Mouse (Mus musculus): ENCODE measurements around the gene Szt2. TPM values are rescaled to one million over a fixed set of nuclear protein-coding genes. Genes with fewer than 3 reads are reported as not detected.

The Szt2 gene
- total and polyA plus RNA-seq, 3 experiments: 3.2 to 18.9 (median 7.4) TPM

GRCm38 (mm10) chr4:118364641-118365040, 44.4 kb downstream of the Szt2 start:
- in situ Hi-C loops (cut with MboI; ENCODE audit: low pct_ligation_motif_present, low pct_unique_long_range_greater_than_20kb, low sequenced_read_pairs) (no loop called here), dilution Hi-C loops (cut with MboI; ENCODE audit: extremely low pct_ligation_motif_present, extremely low pct_unique_long_range_greater_than_20kb, low sequenced_read_pairs) (no loop called here)
- H3K4me3 ChIP-seq (replicated peaks in 1 of 3; ENCODE audit: low read depth in 2 of 3, low read length in 2 of 3, poor library complexity in 1 of 3): no peak overlapping the region
- H3K9me3 ChIP-seq (replicated peaks; ENCODE audit: low read length): no peaks in the 10 kb centered on the region
- H3K27ac ChIP-seq (ENCODE audit: insufficient read depth, low read depth): no peak overlapping the region
- TF ChIP-seq MXI1 (IDR thresholded peaks at IDR 0.05; ENCODE audit: low read depth, low read length): no peak
- no peak for TF ChIP-seq SIN3A (IDR thresholded peaks at IDR 0.05; ENCODE audit: low read length)
- no peak for TF ChIP-seq KAT2A (IDR thresholded peaks at IDR 0.05; ENCODE audit: insufficient replicate concordance, low read length)
- no peak for TF ChIP-seq RCOR1 (conservative IDR thresholded peaks at IDR 0.05; ENCODE audit: low read depth, low read length)
- no peak for TF ChIP-seq JUN (IDR thresholded peaks at IDR 0.05; ENCODE audit: insufficient read depth, low read depth, low read length)
- TF ChIP-seq UBTF (IDR thresholded peaks at IDR 0.05; ENCODE audit: low read depth, low read length): no peak
- no peak for TF ChIP-seq EP300 (IDR thresholded peaks at IDR 0.05; ENCODE audit: low read length)
- TF ChIP-seq ELF1 (IDR thresholded peaks at IDR 0.05; ENCODE audit: low read depth, low read length): no peak
- no peak for TF ChIP-seq ZMIZ1 (IDR thresholded peaks at IDR 0.05; ENCODE audit: low read depth, low read length)
- no peak for TF ChIP-seq RAD21 (IDR thresholded peaks at IDR 0.05; ENCODE audit: low read depth, low read length)
- TF ChIP-seq POLR2AphosphoS2 (IDR thresholded peaks at IDR 0.05; ENCODE audit: low read depth, low read length): no peak
- TF ChIP-seq E2F4 (IDR thresholded peaks at IDR 0.05; ENCODE audit: insufficient replicate concordance, low read depth, low read length): no peak
- TF ChIP-seq ETS1 (conservative IDR thresholded peaks at IDR 0.05; ENCODE audit: low read depth, low read length): no peak
- no peak for TF ChIP-seq ZC3H11A (IDR thresholded peaks at IDR 0.05; ENCODE audit: low read depth, low read length)
- TF ChIP-seq CHD2 (IDR thresholded peaks at IDR 0.05; ENCODE audit: low read length): no peak
- TF ChIP-seq CTCF (conservative IDR thresholded peaks at IDR 0.05 in 1 of 2, IDR thresholded peaks at IDR 0.05 in 1 of 2; ENCODE audit: low read depth in 2 of 2, low read length in 2 of 2): no peak
- TF ChIP-seq IRF4 (IDR thresholded peaks at IDR 0.05; ENCODE audit: low read depth, low read length): no peak
- H3K9ac ChIP-seq (ENCODE audit: insufficient read depth, low read depth): no peak overlapping the region
- peaks cover 64 to 82% of the 10 kb centered on the region in 2 experiments for H3K36me3 ChIP-seq (replicated peaks in 1 of 2; ENCODE audit: control insufficient read depth in 1 of 2, insufficient read depth in 1 of 2, low read length in 1 of 2)
- DNase-seq (ENCODE audit: extremely low read depth): no peak
- no peaks in the 10 kb centered on the region for H3K79me2 ChIP-seq (replicated peaks; ENCODE audit: control insufficient read depth, extremely low read depth, insufficient read depth, poor library complexity, severe bottlenecking)
- peaks cover 0 to 8% of the 10 kb centered on the region in 2 experiments; a peak in 2 of 4 replicates for H3K4me1 ChIP-seq (ENCODE audit: control insufficient read depth in 1 of 2, insufficient read depth in 2 of 2)
- no peaks in the 10 kb centered on the region for H3K27me3 ChIP-seq (replicated peaks)
- H3K4me2 ChIP-seq (ENCODE audit: insufficient read depth, low read depth, poor library complexity, severe bottlenecking): no peak overlapping the region

DNA sequence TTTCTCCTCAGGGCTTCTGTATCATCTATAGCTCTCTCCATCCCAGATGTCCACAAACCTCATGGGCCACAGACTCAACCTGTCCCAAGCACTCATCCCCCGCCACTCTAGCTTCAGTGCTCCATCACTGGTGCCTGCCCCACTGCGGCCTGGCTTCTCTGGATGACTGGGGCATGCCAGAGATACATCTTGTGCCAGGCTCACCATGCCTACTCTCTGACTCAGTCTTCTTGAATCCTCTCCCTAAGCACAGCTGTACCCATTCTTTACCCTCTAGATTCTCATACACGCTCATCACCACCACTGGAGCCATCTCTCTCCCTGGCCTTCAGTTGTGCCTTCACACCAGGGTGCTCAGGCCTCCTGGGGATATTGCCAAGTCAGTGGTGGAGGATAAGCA, 45.1 kb downstream of the Szt2 start:
- no peaks in the 10 kb centered on the region for H3K27me3 ChIP-seq (replicated peaks)
- no peaks in the 10 kb centered on the region for H3K9me3 ChIP-seq (replicated peaks; ENCODE audit: low read length)
- dilution Hi-C loops (cut with MboI; ENCODE audit: extremely low pct_ligation_motif_present, extremely low pct_unique_long_range_greater_than_20kb, low sequenced_read_pairs) (no loop called here), in situ Hi-C loops (cut with MboI; ENCODE audit: low pct_ligation_motif_present, low pct_unique_long_range_greater_than_20kb, low sequenced_read_pairs) (no loop called here)
- no peak overlapping the region for H3K9ac ChIP-seq (ENCODE audit: insufficient read depth, low read depth)
- no peak for TF ChIP-seq JUND (conservative IDR thresholded peaks at IDR 0.05; ENCODE audit: low read depth, low read length)
- no peak for TF ChIP-seq USF2 (conservative IDR thresholded peaks at IDR 0.05; ENCODE audit: low read depth, low read length)
- no peak for TF ChIP-seq ELF1 (IDR thresholded peaks at IDR 0.05; ENCODE audit: low read depth, low read length)
- no peak overlapping the region for H3K4me3 ChIP-seq (replicated peaks in 1 of 3; ENCODE audit: low read depth in 2 of 3, low read length in 2 of 3, poor library complexity in 1 of 3)
- H3K4me1 ChIP-seq (ENCODE audit: control insufficient read depth in 1 of 2, insufficient read depth in 2 of 2): peaks cover 0 to 8% of the 10 kb centered on the region in 2 experiments; a peak in 2 of 4 replicates
- H3K27ac ChIP-seq (ENCODE audit: insufficient read depth, low read depth): no peak overlapping the region
- DNase-seq (ENCODE audit: extremely low read depth): no peak
- H3K36me3 ChIP-seq (replicated peaks in 1 of 2; ENCODE audit: control insufficient read depth in 1 of 2, insufficient read depth in 1 of 2, low read length in 1 of 2): peaks cover 58 to 76% of the 10 kb centered on the region in 2 experiments
- H3K79me2 ChIP-seq (replicated peaks; ENCODE audit: control insufficient read depth, extremely low read depth, insufficient read depth, poor library complexity, severe bottlenecking): no peaks in the 10 kb centered on the region
- H3K4me2 ChIP-seq (ENCODE audit: insufficient read depth, low read depth, poor library complexity, severe bottlenecking): no peak overlapping the region
